Mouse (Mus musculus) retina, postnatal 1 day (tissue): Measurements from ENCODE around the gene Abhd6.

ENCODE experiments used
- DNase-seq: peaks from one replicate; pipeline ENCODE4 v3.0.0-alpha.2; 2012

Gene Abhd6

GRCm38 (mm10) chr14:8062537-8063301 lies 60.0 kb downstream of the Abhd6 start:
- DNase-seq, result no peak

- DNase-seq, result no peak
Observed at GRCm38 (mm10) chr14:8063835-8064785, 61.4 kb downstream of the Abhd6 start.

GRCm38 (mm10) chr14:8080165-8080679 lies 77.5 kb downstream of the Abhd6 start, which contains the start of gene Rpp14:
Rpp14 (plus strand) TSS chr14:8080367.
- peak; percentile 96 for DNase-seq

GRCm38 (mm10) chr14:8080718-8081117 lies 78.0 kb downstream of the Abhd6 start:
- DNase-seq, result no peak

GRCm38 (mm10) chr14:8082949-8083348 lies 80.2 kb downstream of the Abhd6 start:
- no peak for DNase-seq

GRCm38 (mm10) chr14:8089016-8089415 lies 86.3 kb downstream of the Abhd6 start:
- DNase-seq, result no peak

GRCm38 (mm10) chr14:8092573-8092972 lies 89.9 kb downstream of the Abhd6 start:
- DNase-seq, result peak; percentile 69

- peak; percentile 11 for DNase-seq
Observed at GRCm38 (mm10) chr14:8093427-8093826, 90.7 kb downstream of the Abhd6 start.

- no peak for DNase-seq
Observed at GRCm38 (mm10) chr14:8094931-8095561, 92.3 kb downstream of the Abhd6 start.

- DNase-seq, result no peak
Observed at GRCm38 (mm10) chr14:8095562-8095950, 92.9 kb downstream of the Abhd6 start.

GRCm38 (mm10) chr14:8097978-8098686 lies 95.4 kb downstream of the Abhd6 start, which contains the start of gene Pxk:
Pxk (plus strand) TSS chr14:8098211.
- peak; percentile 92 for DNase-seq

GRCm38 (mm10) chr14:8098687-8098995 lies 95.9 kb downstream of the Abhd6 start:
- DNase-seq, result no peak

GRCm38 (mm10) chr14:8099561-8100021 lies 96.9 kb downstream of the Abhd6 start:
- no peak for DNase-seq

- no peak for DNase-seq
Observed at GRCm38 (mm10) chr14:8101886-8102285, 99.2 kb downstream of the Abhd6 start.

- no peak for DNase-seq
Observed at GRCm38 (mm10) chr14:8102676-8103075, 100.0 kb downstream of the Abhd6 start.
